Mouse (Mus musculus): ENCODE measurements around the gene Map3k5.

DNA sequence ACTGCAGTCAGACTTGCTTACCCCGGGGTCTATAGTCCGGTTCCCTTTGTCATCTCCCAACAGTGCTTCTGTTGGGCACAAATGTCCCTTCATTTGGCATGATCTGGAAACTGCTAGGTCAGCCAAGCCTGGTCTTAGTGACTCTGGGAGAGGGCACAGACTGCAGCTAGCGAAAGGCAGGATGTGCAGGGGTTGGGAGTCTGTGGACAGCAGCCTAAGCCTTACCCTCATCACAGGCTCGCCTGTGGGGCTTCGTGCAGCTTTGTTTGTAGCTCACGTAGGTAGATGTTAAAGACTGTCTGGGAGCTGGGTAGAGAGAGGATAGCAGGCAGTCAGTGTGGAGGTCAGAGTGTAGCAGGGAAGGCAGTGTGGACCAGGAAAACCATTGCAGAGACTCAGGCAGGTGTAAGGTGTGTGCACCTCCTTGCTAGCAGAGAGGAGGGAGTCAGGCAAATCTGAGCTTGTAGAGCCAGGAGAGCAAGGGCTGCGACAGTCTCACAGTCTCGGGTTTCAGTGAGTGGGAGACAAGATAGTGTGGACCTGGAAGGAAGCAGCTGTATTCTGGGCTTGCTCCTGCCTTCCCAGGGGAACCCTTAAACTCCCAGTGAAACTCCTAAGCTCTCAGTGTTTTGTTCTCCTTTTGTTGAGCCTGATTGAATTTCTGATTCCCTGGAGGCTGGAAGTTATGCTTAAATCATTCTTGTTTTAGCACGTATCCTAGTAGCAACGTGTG is 88.5 kb downstream of the Map3k5 start:
- no peak for TF ChIP-seq CTCF (IDR thresholded peaks at IDR 0.05; ENCODE audit: control insufficient read depth, insufficient read depth, insufficient replicate concordance, low read depth, low read length)
- TF ChIP-seq POLR2A (IDR thresholded peaks at IDR 0.05; ENCODE audit: control insufficient read depth, low read depth, low read length) = no peak

Measured in testis, adult 2 months (tissue).